Mouse (Mus musculus) neural tube, embryonic 12.5 days (tissue): ENCODE results near the gene Wdtc1. TPM values are rescaled to one million over a fixed set of nuclear protein-coding genes. Genes with fewer than 3 reads are reported as not detected.

Source experiments
- ATAC-seq: fragments of 200-750 bp; cut with Nextera tagmentation; 2 replicates; pipeline ENCODE4 v1.8.0; 2017; ENCODE audit warnings: low read depth, mild to moderate bottlenecking, moderate TSS enrichment, moderate library complexity; ENCODE audit not compliant: low FRiP score
- H3K27ac ChIP-seq: fragments of 300-500 bp; sonication (generic); 2 replicates; pipeline ENCODE4 v1.5.1; 2016
- H3K27me3 ChIP-seq: fragments of 300-500 bp; sonication (generic); replicated peaks from 2 replicates; pipeline ENCODE4 v1.6.1; 2016; ENCODE audit warnings: mild to moderate bottlenecking
- H3K36me3 ChIP-seq: fragments of 300-500 bp; sonication (generic); 2 replicates; pipeline ENCODE4 v1.6.1; 2016; ENCODE audit warnings: mild to moderate bottlenecking
- H3K4me1 ChIP-seq: fragments of 300-500 bp; sonication (generic); 2 replicates; pipeline ENCODE4 v1.6.1; 2016
- H3K4me2 ChIP-seq: fragments of 300-500 bp; sonication (generic); replicated peaks from 2 replicates; pipeline ENCODE4 v1.6.1; 2016; ENCODE audit warnings: mild to moderate bottlenecking
- H3K4me3 ChIP-seq: fragments of 300-500 bp; sonication (generic); 2 replicates; pipeline ENCODE4 v1.5.1; 2016
- H3K9ac ChIP-seq: fragments of 300-500 bp; sonication (generic); 2 replicates; pipeline ENCODE4 v1.6.1; 2016; ENCODE audit warnings: mild to moderate bottlenecking
- H3K9me3 ChIP-seq: fragments of 300-500 bp; sonication (generic); 2 replicates; pipeline ENCODE4 v1.6.1; 2016; ENCODE audit warnings: mild to moderate bottlenecking
- WGBS: fragments of 180-500 bp; shearing (Covaris S2); methylation state at CpG from one replicate; pipeline ENCODE4 v1.1.7; 2016; 5-methylcytosine and 5-hydroxymethylcytosine counted together
- polyA plus RNA-seq: library from polyadenylated mRNA; unstranded; fragments of >200 nt; fragmentation: Nextera tagmentation; extraction: Ambion mirVana; gene quantifications from 2 replicates; pipeline ENCODE4 v1.2.1, GENCODE M21; 2016

The Wdtc1 gene
- polyA plus RNA-seq, 1 experiment from 2014 or later: 28.3 TPM

- no peak for ATAC-seq
- Histone ChIP-seq H3K27me3 (no peaks in the 10 kb centered on the region), H3K4me1 (no peaks in the 10 kb centered on the region), H3K36me3 (peaks cover 75% of the 10 kb centered on the region), H3K4me3 (no peak overlapping the region), H3K4me2 (no peak overlapping the region), H3K27ac (no peak overlapping the region), H3K9ac (no peak overlapping the region), H3K9me3 (peaks cover 12% of the 10 kb centered on the region; the same call in 1 of the 2 replicates)
- WGBS: 96% methylated on average over 12 of the region's 12 CpGs
These were observed 86.9 kb downstream of the Wdtc1 start for GRCm38 (mm10) chr4:133266248-133266880.

GRCm38 (mm10) chr4:133265759-133266158, 87.5 kb downstream of the Wdtc1 start:
- Histone ChIP-seq H3K9ac (no peak overlapping the region), H3K27me3 (no peaks in the 10 kb centered on the region), H3K36me3 (peaks cover 72% of the 10 kb centered on the region), H3K4me3 (no peak overlapping the region), H3K9me3 (peaks cover 12% of the 10 kb centered on the region; the same call in 1 of the 2 replicates), H3K4me2 (no peak overlapping the region), H3K4me1 (no peaks in the 10 kb centered on the region), H3K27ac (no peak overlapping the region)
- ATAC-seq: no peak
- 95% methylated on average over 4 of the region's 4 CpGs for WGBS

GRCm38 (mm10) chr4:133265297-133265696, 88.0 kb downstream of the Wdtc1 start:
- Histone ChIP-seq H3K9ac (no peak overlapping the region), H3K4me1 (no peaks in the 10 kb centered on the region), H3K9me3 (peaks cover 12% of the 10 kb centered on the region; the same call in 1 of the 2 replicates), H3K27me3 (no peaks in the 10 kb centered on the region), H3K4me2 (no peak overlapping the region), H3K27ac (no peak overlapping the region), H3K4me3 (no peak overlapping the region), H3K36me3 (peaks cover 68% of the 10 kb centered on the region)
- WGBS: 96% methylated on average over 3 of the region's 3 CpGs
- no peak for ATAC-seq

- Histone ChIP-seq H3K27me3 (no peaks in the 10 kb centered on the region), H3K4me3 (no peak overlapping the region), H3K4me1 (no peaks in the 10 kb centered on the region), H3K9me3 (peaks cover 12% of the 10 kb centered on the region; the same call in 1 of the 2 replicates), H3K36me3 (peaks cover 61% of the 10 kb centered on the region), H3K27ac (no peak overlapping the region), H3K4me2 (no peak overlapping the region), H3K9ac (no peak overlapping the region)
- 94% methylated on average over 2 of the region's 2 CpGs for WGBS
- ATAC-seq: no peak
These were observed 88.7 kb downstream of the Wdtc1 start for GRCm38 (mm10) chr4:133264559-133264958.

- Histone ChIP-seq H3K9ac (no peak overlapping the region), H3K4me3 (no peak overlapping the region), H3K27me3 (no peaks in the 10 kb centered on the region), H3K4me1 (no peaks in the 10 kb centered on the region), H3K36me3 (peaks cover 53% of the 10 kb centered on the region), H3K4me2 (no peak overlapping the region), H3K9me3 (peaks cover 12% of the 10 kb centered on the region; the same call in 1 of the 2 replicates), H3K27ac (no peak overlapping the region)
- ATAC-seq: no peak
- 92% methylated on average over 5 of the region's 5 CpGs for WGBS
These were observed 89.5 kb downstream of the Wdtc1 start for GRCm38 (mm10) chr4:133263756-133264155.

- no peak for ATAC-seq
- Histone ChIP-seq H3K9ac (no peak within 1 kb of the TSS), H3K27ac (no peak within 1 kb of the TSS), H3K9me3 (peaks cover 12% of the 10 kb centered on the region; the same call in 1 of the 2 replicates), H3K27me3 (peaks cover 1% of the 10 kb centered on the region; the same call in 1 of the 2 replicates), H3K4me1 (no peaks in the 10 kb centered on the region), H3K4me3 (no peak within 1 kb of the TSS), H3K36me3 (peaks cover 44% of the 10 kb centered on the region), H3K4me2 (no peak within 1 kb of the TSS)
- WGBS: 44% methylated on average over 7 of the region's 7 CpGs
These were observed 90.4 kb downstream of the Wdtc1 start, which contains the start of gene Sytl1 for GRCm38 (mm10) chr4:133262882-133263281. Gene Sytl1, minus strand, starts transcription at chr4:133263113.

- peaks cover 6% of the 10 kb centered on the region for H3K27me3 ChIP-seq
- no peak overlapping the region for H3K9ac ChIP-seq
- H3K4me1 ChIP-seq: no peaks in the 10 kb centered on the region
- H3K36me3 ChIP-seq: peaks cover 39% of the 10 kb centered on the region
- H3K4me3 ChIP-seq: no peak overlapping the region
- peaks cover 12% of the 10 kb centered on the region; the same call in 1 of the 2 replicates for H3K9me3 ChIP-seq
- no peak overlapping the region for H3K4me2 ChIP-seq
- H3K27ac ChIP-seq: no peak overlapping the region
- ATAC-seq: no peak
- 66% methylated on average over 7 of the region's 7 CpGs for WGBS
These were observed 90.9 kb downstream of the Wdtc1 start for GRCm38 (mm10) chr4:133262375-133262765.

GRCm38 (mm10) chr4:133261641-133262374, 91.5 kb downstream of the Wdtc1 start:
- peaks cover 33% of the 10 kb centered on the region for H3K36me3 ChIP-seq
- H3K27me3 ChIP-seq: peaks cover 12% of the 10 kb centered on the region
- H3K4me2 ChIP-seq: no peak overlapping the region
- H3K27ac ChIP-seq: no peak overlapping the region
- H3K9ac ChIP-seq: no peak overlapping the region
- ATAC-seq: no peak
- no peak overlapping the region for H3K4me3 ChIP-seq
- H3K9me3 ChIP-seq: peaks cover 12% of the 10 kb centered on the region; the same call in 1 of the 2 replicates
- WGBS: 46% methylated on average over 10 of the region's 10 CpGs
- no peaks in the 10 kb centered on the region for H3K4me1 ChIP-seq

GRCm38 (mm10) chr4:133257798-133258408, 95.4 kb downstream of the Wdtc1 start:
- H3K4me3 ChIP-seq: no peak overlapping the region
- no peak for ATAC-seq
- H3K36me3 ChIP-seq: no peaks in the 10 kb centered on the region
- H3K4me1 ChIP-seq: no peaks in the 10 kb centered on the region
- WGBS: 77% methylated on average over 12 of the region's 12 CpGs
- H3K9me3 ChIP-seq: no peaks in the 10 kb centered on the region
- H3K27me3 ChIP-seq: peaks cover 30% of the 10 kb centered on the region
- no peak overlapping the region for H3K4me2 ChIP-seq
- H3K27ac ChIP-seq: no peak overlapping the region
- H3K9ac ChIP-seq: no peak overlapping the region

GRCm38 (mm10) chr4:133257230-133257629, 96.1 kb downstream of the Wdtc1 start:
- 29% methylated on average over 12 of the region's 12 CpGs for WGBS
- no peaks in the 10 kb centered on the region for H3K36me3 ChIP-seq
- no peak overlapping the region for H3K9ac ChIP-seq
- ATAC-seq: no peak
- no peaks in the 10 kb centered on the region for H3K4me1 ChIP-seq
- no peak overlapping the region for H3K27ac ChIP-seq
- H3K4me3 ChIP-seq: no peak overlapping the region
- no peak overlapping the region for H3K4me2 ChIP-seq
- no peaks in the 10 kb centered on the region for H3K9me3 ChIP-seq
- H3K27me3 ChIP-seq: peaks cover 37% of the 10 kb centered on the region

- peaks cover 41% of the 10 kb centered on the region for H3K27me3 ChIP-seq
- H3K4me2 ChIP-seq: no peak overlapping the region
- no peak overlapping the region for H3K4me3 ChIP-seq
- ATAC-seq: no peak
- no peaks in the 10 kb centered on the region for H3K9me3 ChIP-seq
- no peak overlapping the region for H3K27ac ChIP-seq
- 16% methylated on average over 24 of the region's 24 CpGs for WGBS
- no peaks in the 10 kb centered on the region for H3K4me1 ChIP-seq
- no peak overlapping the region for H3K9ac ChIP-seq
- H3K36me3 ChIP-seq: no peaks in the 10 kb centered on the region
These were observed 96.5 kb downstream of the Wdtc1 start for GRCm38 (mm10) chr4:133256820-133257219.

- peaks cover 12% of the 10 kb centered on the region for H3K4me1 ChIP-seq
- H3K27me3 ChIP-seq: peaks cover 55% of the 10 kb centered on the region
- no peak overlapping the region for H3K27ac ChIP-seq
- ATAC-seq: no peak
- H3K9ac ChIP-seq: no peak overlapping the region
- no peaks in the 10 kb centered on the region for H3K9me3 ChIP-seq
- no peak overlapping the region for H3K4me2 ChIP-seq
- WGBS: 73% methylated on average over 6 of the region's 6 CpGs
- no peaks in the 10 kb centered on the region for H3K36me3 ChIP-seq
- no peak overlapping the region for H3K4me3 ChIP-seq
These were observed 97.9 kb downstream of the Wdtc1 start for GRCm38 (mm10) chr4:133255392-133255791.
